8 mouse cellular contexts compared by ENCODE assay signal in genomic region chr14:30561470-30562187, GRCm38 (mm10). TPM values are rescaled to one million over a fixed set of nuclear protein-coding genes. Genes with fewer than 3 reads are reported as not detected.
DNase-seq lines count a peak whose midpoint lies in the region; ATAC-seq and TF ChIP-seq lines count a peak whose summit lies in the region.
"Had no signal": no experiment of that assay in that cellular context is flagged by ENCODE, and none has a peak within 500 bp of the region (broad histone marks: within the 10 kb centered on the region; RNA-seq: fewer than 3 reads in every experiment).

No protein-coding gene starts in this region.

- no peaks in the 10 kb centered on the region for H3K9me3 ChIP-seq in lung, postnatal 0 days (ENCODE audit: low read length)
- H3K9me3 ChIP-seq in liver, embryonic 11.5 days (ENCODE audit: control insufficient read depth, low read length) = no peaks in the 10 kb centered on the region
- H3K9me3 ChIP-seq: limb, embryonic 13.5 days had no signal

- TF ChIP-seq CTCF in lung, postnatal 0 days (IDR thresholded peaks at IDR 0.05) = no peak

- no peak overlapping the region for H3K4me3 ChIP-seq in lung, postnatal 0 days (ENCODE audit: low read depth, low read length)
- no peak overlapping the region for H3K4me3 ChIP-seq in liver, embryonic 11.5 days (ENCODE audit: low read depth, low read length)
- H3K4me3 ChIP-seq: limb, embryonic 13.5 days had no signal

- no peaks in the 10 kb centered on the region for H3K4me1 ChIP-seq in lung, postnatal 0 days (ENCODE audit: insufficient read depth, low read depth, low read length)
- peaks cover 15% of the 10 kb centered on the region for H3K4me1 ChIP-seq in liver, embryonic 11.5 days (replicated peaks; ENCODE audit: control insufficient read depth, insufficient read depth, low read length)
- H3K4me1 ChIP-seq: limb, embryonic 13.5 days had no signal

- WGBS in lung, postnatal 0 days = 66% methylated on average over 14 of the region's 14 CpGs
- 75% methylated on average over 14 of the region's 14 CpGs for WGBS in liver, embryonic 11.5 days

- DNase-seq in lung, postnatal 0 days (ENCODE audit: low spot score) = peak; percentile 39
- no peak for DNase-seq in lung, postnatal 10 days
- peak; percentile 90 for DNase-seq in c-Kit-positive CD71-positive TER-119-positive erythroid progenitor cells, embryonic 14.5 days (ENCODE audit: low spot score)
- DNase-seq in heart, postnatal 14 days = peak; percentile 51 to 63
- no peak for DNase-seq in liver, embryonic 11.5 days (ENCODE audit: low spot score)
- DNase-seq in urinary bladder, postnatal 25 days (ENCODE audit: low spot score) = no peak
- DNase-seq in left cerebral cortex, adult 11 months (ENCODE audit: low spot score) = no peak

- peak; percentile 33 for ATAC-seq in lung, postnatal 0 days
- ATAC-seq in liver, embryonic 11.5 days (replicated peaks; ENCODE audit: low FRiP score) = peak; percentile 97

- intact Hi-C loops in heart, postnatal 14 days (cut with DNase I) = no loop called here

- peaks cover 19% of the 10 kb centered on the region; the same call in 1 of the 2 replicates for H3K36me3 ChIP-seq in lung, postnatal 0 days (ENCODE audit: insufficient read depth, low read length)
- H3K36me3 ChIP-seq in liver, embryonic 11.5 days (ENCODE audit: control insufficient read depth, insufficient read depth, low read length) = peaks cover 65% of the 10 kb centered on the region

- H3K27me3 ChIP-seq in lung, postnatal 0 days (replicated peaks; ENCODE audit: insufficient read depth, low read length) = no peaks in the 10 kb centered on the region
- no peaks in the 10 kb centered on the region for H3K27me3 ChIP-seq in liver, embryonic 11.5 days (replicated peaks; ENCODE audit: control insufficient read depth, insufficient read depth, low read length)
- H3K27me3 ChIP-seq: limb, embryonic 13.5 days had no signal

- H3K9ac ChIP-seq in lung, postnatal 0 days (replicated peaks; ENCODE audit: low read depth) = no peak overlapping the region
- H3K9ac ChIP-seq in liver, embryonic 11.5 days (ENCODE audit: low read depth, low read length) = peak overlapping the region; percentile 13; the same call in 1 of the 2 replicates
- H3K9ac ChIP-seq: limb, embryonic 13.5 days had no signal

- no peak for TF ChIP-seq EP300 in lung, postnatal 0 days (IDR thresholded peaks at IDR 0.05)

- no peak overlapping the region for H3K4me2 ChIP-seq in lung, postnatal 0 days (replicated peaks; ENCODE audit: low read depth, low read length)
- no peak overlapping the region for H3K4me2 ChIP-seq in liver, embryonic 11.5 days
- H3K4me2 ChIP-seq: limb, embryonic 13.5 days had no signal

- no peak overlapping the region; the same call in 1 of the 2 replicates for H3K27ac ChIP-seq in lung, postnatal 0 days (ENCODE audit: low read length)
- peak overlapping the region; percentile 80 for H3K27ac ChIP-seq in liver, embryonic 11.5 days (ENCODE audit: low read depth, low read length)
- H3K27ac ChIP-seq: limb, embryonic 13.5 days had no signal

RNA-seq across cellular contexts. Expression of gene Tkt, which starts 13.5 kb away (rescaled TPM):
- 121 and 132 TPM in 2 replicates for polyA plus RNA-seq in lung, postnatal 0 days (2015; fragmentation: Nextera tagmentation; extraction: Ambion mirVana)
- total RNA-seq in heart, postnatal 14 days (2021) = 10 to 100 TPM; 35.1 to 39.2 TPM
- polyA plus RNA-seq in liver, embryonic 11.5 days (2014; fragmentation: Nextera tagmentation; extraction: Ambion mirVana) = 184 and 210 TPM in 2 replicates

Comparison
In these comparisons a context has a peak if more than half of its experiments do, and no peak if none do; other contexts are left out.
1. DNase-seq: peak in lung, postnatal 0 days (single experiment), c-Kit-positive CD71-positive TER-119-positive erythroid progenitor cells, embryonic 14.5 days (single experiment) and heart, postnatal 14 days (2 of 2); none in lung, postnatal 10 days (single experiment), liver, embryonic 11.5 days (single experiment), urinary bladder, postnatal 25 days (single experiment) and left cerebral cortex, adult 11 months (single experiment).